Mouse (Mus musculus) lung, postnatal 4 days (tissue): ENCODE results near the gene Gtpbp3.
A peak's percentile ranks its signal among the peaks of the same experiment; 100 is the strongest.

Experiments
- DNase-seq, 2 experiments: peaks; one replicate each; pipeline ENCODE4 v3.0.0; 2021

The Gtpbp3 gene

DNA sequence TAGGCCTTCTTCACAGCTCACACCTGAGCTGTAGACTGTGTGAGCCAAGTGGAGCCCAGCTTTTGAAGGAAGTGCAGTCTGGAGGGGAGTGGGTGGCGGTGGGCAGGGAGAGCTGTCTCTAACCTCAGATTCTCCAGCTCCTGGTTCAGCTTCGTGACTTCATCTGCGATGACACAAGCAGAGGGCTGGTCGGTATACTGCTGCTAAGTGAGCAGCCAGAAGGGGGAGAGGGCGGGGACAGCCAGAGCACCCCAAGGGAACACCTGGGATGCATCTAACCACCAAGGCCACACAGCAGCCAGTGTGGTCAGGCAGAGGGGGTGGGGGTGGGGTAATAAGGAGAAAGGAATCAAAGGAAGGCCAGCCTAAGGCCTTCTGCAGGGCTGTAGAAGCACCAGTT lies 47.8 kb downstream of the Gtpbp3 start:
- no peak for DNase-seq

DNA sequence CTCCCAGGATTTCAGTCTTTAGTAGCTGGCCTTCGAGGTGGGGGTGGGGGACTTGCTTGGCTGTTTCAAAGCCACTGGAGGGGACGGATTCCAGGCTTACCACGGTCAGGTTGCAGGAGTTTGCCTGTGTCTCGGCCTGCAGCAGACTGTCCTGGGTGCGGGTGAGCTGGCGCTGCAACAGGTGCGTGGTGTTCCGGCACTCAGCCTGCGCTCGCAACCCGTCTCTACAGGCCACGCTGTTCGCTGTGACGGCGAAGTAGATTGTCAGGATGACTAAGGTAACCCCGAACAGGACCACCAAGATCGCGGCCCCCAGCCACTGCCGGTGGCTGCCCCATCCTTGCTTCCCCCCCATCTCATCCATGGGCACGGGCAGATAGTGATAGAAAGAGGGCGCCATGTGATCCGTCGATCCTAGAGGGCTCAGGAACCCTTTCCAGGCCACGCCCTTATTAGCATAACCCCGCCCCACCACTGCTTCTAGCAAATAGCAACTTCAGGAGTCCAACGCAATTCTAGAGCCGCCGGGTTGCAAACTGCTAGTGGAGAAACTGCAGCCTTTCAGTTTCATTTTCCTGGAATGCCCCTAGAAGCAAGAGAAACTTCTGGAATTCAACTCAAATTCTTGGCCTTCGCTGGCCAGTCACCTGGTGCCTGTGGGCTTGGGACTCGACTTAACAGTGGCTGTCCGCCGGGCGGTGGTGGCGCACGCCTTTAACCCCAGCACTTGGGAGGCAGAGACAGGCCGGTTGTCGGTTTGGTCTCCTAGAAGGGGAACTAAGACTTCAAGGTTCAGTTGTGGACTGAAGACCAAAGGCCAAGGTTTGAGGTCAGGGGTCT lies 49.3 kb downstream of the Gtpbp3 start, which contains the start of gene Bst2:
Bst2 (minus strand) TSS at position 429 of the 840 bp plus-strand sequence.
- DNase-seq, result peak; percentile 91 to 92

DNA sequence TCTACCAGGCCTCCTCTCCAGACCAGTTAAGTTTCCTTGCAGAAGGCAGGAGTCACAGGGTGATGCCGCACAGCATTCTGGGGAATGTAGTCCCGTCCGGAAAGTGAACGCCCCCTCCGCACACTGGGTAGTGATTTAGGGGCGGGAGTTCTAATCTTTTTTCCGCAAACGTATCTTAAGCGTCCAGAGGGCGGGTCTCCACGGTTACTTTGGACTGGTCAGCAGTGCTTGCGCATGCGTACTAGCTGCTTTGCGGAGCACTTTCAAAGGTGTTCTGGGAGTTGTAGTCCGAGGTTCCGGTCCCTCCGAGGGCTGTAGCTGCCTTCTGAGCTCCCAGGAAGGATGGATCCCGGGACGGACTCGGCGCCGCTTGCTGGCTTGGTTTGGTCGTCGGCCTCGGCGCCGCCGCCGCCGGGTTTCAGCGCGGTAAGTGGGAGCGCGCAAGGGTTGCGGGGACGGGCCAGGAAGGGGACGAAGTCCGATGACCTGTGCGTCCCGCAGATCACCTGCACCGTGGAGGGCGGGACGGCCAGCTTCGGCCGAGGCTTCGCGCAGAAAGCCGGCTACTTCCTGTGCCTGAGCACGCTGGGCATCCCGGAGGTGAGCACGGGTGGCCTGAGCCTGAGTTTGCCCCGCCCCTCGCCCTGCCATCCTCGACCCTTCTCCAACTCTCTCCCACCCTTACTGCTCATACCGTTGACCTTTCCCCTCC lies 54.9 kb downstream of the Gtpbp3 start, which contains the start of gene Mvb12a:
Mvb12a (plus strand) TSS at position 291 of the 712 bp plus-strand sequence.
- DNase-seq, result peak; percentile 97 to 98

DNA sequence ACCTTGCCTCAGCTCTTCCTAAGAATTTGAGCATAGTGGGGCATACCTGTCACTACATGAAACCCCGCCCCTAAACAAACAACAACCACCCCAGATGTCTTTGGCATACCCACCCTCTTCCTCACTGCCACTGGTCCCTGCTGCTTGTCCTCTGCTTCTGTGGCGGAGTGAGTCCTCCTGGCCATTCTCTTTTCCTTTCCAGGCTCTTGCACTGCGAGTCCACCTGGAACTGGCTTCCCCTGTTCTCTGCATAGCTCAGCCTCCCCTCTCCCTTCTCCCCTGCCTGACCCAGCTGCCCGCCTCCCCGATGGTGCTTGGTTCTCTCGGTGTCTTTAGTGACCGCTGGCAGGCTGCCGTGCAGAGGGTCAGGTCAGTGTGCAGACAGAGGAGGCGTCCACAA lies 55.9 kb downstream of the Gtpbp3 start:
- DNase-seq, result no peak

DNA sequence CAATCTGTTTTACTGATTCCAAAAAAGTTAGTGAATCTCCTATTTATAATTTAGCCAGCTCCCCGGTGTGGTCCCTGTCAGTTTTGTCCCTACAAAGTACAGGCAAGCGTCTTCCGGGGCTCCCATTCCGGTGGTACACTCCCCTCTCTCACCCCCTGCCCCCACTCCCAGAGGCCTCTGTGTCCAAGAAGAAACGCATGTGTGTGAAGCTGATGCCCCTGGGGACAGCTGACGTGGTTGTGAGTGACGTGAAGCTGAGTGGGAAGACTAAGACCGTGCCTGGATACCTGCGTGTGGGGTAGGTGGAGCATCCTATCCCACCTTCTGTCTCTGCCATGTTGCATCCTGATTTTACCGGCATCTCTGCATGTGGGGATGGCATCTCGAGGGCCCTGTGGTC lies 57.1 kb downstream of the Gtpbp3 start:
- no peak for DNase-seq

DNA sequence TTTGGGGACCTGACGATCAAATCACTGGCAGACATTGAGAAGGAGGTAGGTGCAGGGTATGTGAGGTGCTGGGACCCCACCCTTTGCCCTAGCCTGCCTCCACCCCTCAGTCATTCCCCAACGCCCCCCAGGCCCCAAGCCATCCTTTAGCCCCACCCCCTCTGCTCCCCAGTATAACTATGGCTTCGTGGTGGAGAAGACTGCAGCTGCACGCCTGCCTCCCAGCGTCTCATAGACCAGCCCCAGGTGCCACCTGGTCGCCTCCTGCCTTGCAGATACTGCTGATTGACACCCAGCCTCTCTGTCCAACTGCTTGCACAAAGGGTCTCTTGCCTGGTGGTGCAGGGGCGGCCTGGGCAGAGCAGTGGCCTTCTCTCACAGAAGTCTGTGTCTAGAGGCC lies 59.7 kb downstream of the Gtpbp3 start:
- DNase-seq, result no peak
